In genomic region chr12:54456731-54457130, GRCm38 (mm10) we compare ENCODE assay signal across 17 mouse cellular contexts.
"Had no signal": no experiment of that assay in that cellular context is flagged by ENCODE, and none has a peak within 500 bp of the region (broad histone marks: within the 10 kb centered on the region; RNA-seq: fewer than 3 reads in every experiment).

No protein-coding gene starts in this region.

- H3K27ac ChIP-seq: lung, embryonic 15.5 days; macrophage; midbrain, embryonic 13.5 days; midbrain, embryonic 15.5 days; neural tube, embryonic 12.5 days; stomach, embryonic 15.5 days; stomach, postnatal 0 days had no signal

- H3K9me3 ChIP-seq: lung, embryonic 15.5 days; megakaryocyte, embryonic 14.5 days; midbrain, embryonic 13.5 days; midbrain, embryonic 15.5 days; neural tube, embryonic 12.5 days; stomach, embryonic 15.5 days had no signal

- H3K36me3 ChIP-seq: lung, embryonic 15.5 days; midbrain, embryonic 13.5 days; midbrain, embryonic 15.5 days; neural tube, embryonic 12.5 days; stomach, embryonic 15.5 days had no signal

- H3K9ac ChIP-seq: lung, embryonic 15.5 days; midbrain, embryonic 13.5 days; midbrain, embryonic 15.5 days; neural tube, embryonic 12.5 days; stomach, embryonic 15.5 days had no signal

- ATAC-seq: lung, postnatal 0 days; midbrain, embryonic 13.5 days; midbrain, embryonic 15.5 days had no signal

- H3K4me2 ChIP-seq: lung, embryonic 15.5 days; midbrain, embryonic 11.5 days; midbrain, embryonic 13.5 days; midbrain, embryonic 15.5 days; neural tube, embryonic 12.5 days; stomach, embryonic 15.5 days had no signal

- DNase-seq: lung, adult 2 months; lung, postnatal 14 days; lung, postnatal 36 days; right cerebral cortex, postnatal 14 days; thymus, adult 2 months; thymus, postnatal 25 days; thymus, postnatal 4 days had no signal

- H3K27me3 ChIP-seq: midbrain, embryonic 13.5 days; midbrain, embryonic 15.5 days; neural tube, embryonic 12.5 days; stomach, embryonic 15.5 days had no signal

- H3K4me1 ChIP-seq: midbrain, embryonic 13.5 days; midbrain, embryonic 15.5 days; neural tube, embryonic 12.5 days had no signal

- H3K4me3 ChIP-seq: lung, embryonic 15.5 days; megakaryocyte, embryonic 14.5 days; midbrain, embryonic 13.5 days; midbrain, embryonic 15.5 days; neural tube, embryonic 12.5 days; stomach, embryonic 15.5 days had no signal
